Mouse (Mus musculus) forebrain, embryonic 11.5 days (tissue): Measurements from ENCODE around the gene Pde4d. TPM values are rescaled to one million over a fixed set of nuclear protein-coding genes. Genes with fewer than 3 reads are reported as not detected.

Experiments
- ATAC-seq: fragments of 200-750 bp; cut with Nextera tagmentation; replicated peaks from 2 replicates; pipeline ENCODE4 v1.8.0; 2017; ENCODE audit warnings: moderate TSS enrichment; ENCODE audit not compliant: low FRiP score
- DNase-seq: peaks from one replicate; pipeline ENCODE4 v3.0.0-alpha.2; 2017; ENCODE audit warnings: low spot score
- H3K27ac ChIP-seq: fragments of 300-500 bp; sonication (generic); 2 replicates; pipeline ENCODE4 v1.5.1; 2014; ENCODE audit warnings: low read depth, low read length
- H3K27me3 ChIP-seq: fragments of 300-500 bp; sonication (generic); 2 replicates; pipeline ENCODE4 v1.6.1; 2014; ENCODE audit warnings: mild to moderate bottlenecking, low read length, mixed read lengths; ENCODE audit not compliant: control insufficient read depth, insufficient read depth
- H3K36me3 ChIP-seq: fragments of 300-500 bp; sonication (generic); 2 replicates; pipeline ENCODE4 v1.6.1; 2014; ENCODE audit warnings: mild to moderate bottlenecking, low read length, moderate library complexity, mixed read lengths; ENCODE audit not compliant: control insufficient read depth, insufficient read depth
- H3K4me1 ChIP-seq: fragments of 300-500 bp; sonication (generic); replicated peaks from 2 replicates; pipeline ENCODE4 v1.6.1; 2014; ENCODE audit warnings: low read length, mixed read lengths; ENCODE audit not compliant: control insufficient read depth, insufficient read depth
- H3K4me2 ChIP-seq: fragments of 300-500 bp; sonication (generic); 2 replicates; pipeline ENCODE4 v1.6.1; 2014; ENCODE audit warnings: low read depth, mild to moderate bottlenecking, low read length, moderate library complexity, mixed read lengths; ENCODE audit not compliant: severe bottlenecking
- H3K4me3 ChIP-seq: fragments of 300-500 bp; sonication (generic); 2 replicates; pipeline ENCODE4 v1.5.1; 2014; ENCODE audit warnings: low read depth, low read length
- H3K9ac ChIP-seq: fragments of 300-500 bp; sonication (generic); 2 replicates; pipeline ENCODE4 v1.6.1; 2014; ENCODE audit warnings: low read length
- H3K9me3 ChIP-seq: fragments of 300-500 bp; sonication (generic); 2 replicates; pipeline ENCODE4 v1.6.1; 2016; ENCODE audit warnings: low read length, mixed read lengths; ENCODE audit not compliant: control insufficient read depth
- WGBS: fragments of 180-500 bp; shearing (Covaris S2); extraction: QIAGEN DNeasy Blood & Tissue Kit; methylation state at CpG from one replicate; pipeline ENCODE4 v1.1.7; 2014; 5-methylcytosine and 5-hydroxymethylcytosine counted together
- polyA plus RNA-seq: library from polyadenylated mRNA; unstranded; fragments of >200 nt; fragmentation: Nextera tagmentation; extraction: Ambion mirVana; gene quantifications from 2 replicates; pipeline ENCODE4 v1.2.1, GENCODE M21; 2014

Gene Pde4d
- polyA plus RNA-seq, 1 experiment from 2014 or later: 11.9 TPM

- no peak overlapping the region for H3K4me2 ChIP-seq
- no peak overlapping the region for H3K4me3 ChIP-seq
- no peak for ATAC-seq
- H3K27ac ChIP-seq: no peak overlapping the region
- H3K4me1 ChIP-seq: no peaks in the 10 kb centered on the region
- H3K36me3 ChIP-seq: no peaks in the 10 kb centered on the region
- DNase-seq: no peak
- no peak overlapping the region for H3K9ac ChIP-seq
- 92% methylated on average over 4 of the region's 4 CpGs for WGBS
- no peaks in the 10 kb centered on the region for H3K27me3 ChIP-seq
- no peaks in the 10 kb centered on the region for H3K9me3 ChIP-seq
These were observed 1338.9 kb downstream of the Pde4d start for GRCm38 (mm10) chr13:109788604-109789003.

- Histone ChIP-seq H3K36me3 (no peaks in the 10 kb centered on the region), H3K9ac (no peak overlapping the region), H3K27ac (no peak overlapping the region), H3K4me3 (no peak overlapping the region), H3K9me3 (no peaks in the 10 kb centered on the region), H3K4me2 (no peak overlapping the region), H3K4me1 (no peaks in the 10 kb centered on the region), H3K27me3 (no peaks in the 10 kb centered on the region)
- 66% methylated on average over 4 of the region's 4 CpGs for WGBS
- ATAC-seq: no peak
- no peak for DNase-seq
These were observed 1339.4 kb downstream of the Pde4d start for GRCm38 (mm10) chr13:109789151-109789550.

- no peak overlapping the region for H3K9ac ChIP-seq
- ATAC-seq: no peak
- H3K9me3 ChIP-seq: no peaks in the 10 kb centered on the region
- H3K4me1 ChIP-seq: no peaks in the 10 kb centered on the region
- no peak overlapping the region for H3K27ac ChIP-seq
- no peak for DNase-seq
- 90% methylated on average over 8 of the region's 8 CpGs for WGBS
- no peak overlapping the region for H3K4me3 ChIP-seq
- no peaks in the 10 kb centered on the region for H3K27me3 ChIP-seq
- no peaks in the 10 kb centered on the region for H3K36me3 ChIP-seq
- H3K4me2 ChIP-seq: no peak overlapping the region
These were observed 1340.4 kb downstream of the Pde4d start for GRCm38 (mm10) chr13:109790045-109790715.

- Histone ChIP-seq H3K27ac (no peak overlapping the region), H3K27me3 (no peaks in the 10 kb centered on the region), H3K9me3 (no peaks in the 10 kb centered on the region), H3K4me1 (no peaks in the 10 kb centered on the region), H3K9ac (no peak overlapping the region), H3K36me3 (no peaks in the 10 kb centered on the region), H3K4me3 (no peak overlapping the region), H3K4me2 (no peak overlapping the region)
- no peak for DNase-seq
- WGBS: 86% methylated on average over 9 of the region's 9 CpGs
- ATAC-seq: no peak
These were observed 1344.2 kb downstream of the Pde4d start for GRCm38 (mm10) chr13:109793918-109794317.

- WGBS: 79% methylated on average over 4 of the region's 4 CpGs
These were observed 1348.9 kb downstream of the Pde4d start for GRCm38 (mm10) chr13:109798651-109799050.

GRCm38 (mm10) chr13:109802201-109802600 is 1352.5 kb downstream of the Pde4d start:
- 78% methylated on average over 4 of the region's 4 CpGs for WGBS
- Histone ChIP-seq H3K36me3 (no peaks in the 10 kb centered on the region), H3K9ac (no peak overlapping the region), H3K27me3 (no peaks in the 10 kb centered on the region), H3K27ac (no peak overlapping the region), H3K4me3 (no peak overlapping the region), H3K4me2 (no peak overlapping the region), H3K4me1 (no peaks in the 10 kb centered on the region), H3K9me3 (no peaks in the 10 kb centered on the region)
- DNase-seq: no peak
- ATAC-seq: no peak

More at GRCm38 (mm10) chr13:109798651-109799050, 1348.9 kb downstream of the Pde4d start:
- no peaks in the 10 kb centered on the region for H3K4me1 ChIP-seq
- DNase-seq (no peak), ATAC-seq (no peak)
- H3K9me3 ChIP-seq: no peaks in the 10 kb centered on the region
- H3K27ac ChIP-seq: no peak overlapping the region
- H3K4me2 ChIP-seq: no peak overlapping the region
- H3K27me3 ChIP-seq: no peaks in the 10 kb centered on the region
- no peak overlapping the region for H3K4me3 ChIP-seq
- H3K36me3 ChIP-seq: no peaks in the 10 kb centered on the region
- no peak overlapping the region for H3K9ac ChIP-seq

- Histone ChIP-seq H3K4me3 (no peak overlapping the region), H3K27ac (no peak overlapping the region), H3K9me3 (no peaks in the 10 kb centered on the region), H3K4me2 (no peak overlapping the region), H3K4me1 (0 out of 2 replicates have a peak, but pooled peaks cover 2% of the 10 kb centered on the region), H3K36me3 (no peaks in the 10 kb centered on the region), H3K9ac (no peak overlapping the region), H3K27me3 (no peaks in the 10 kb centered on the region)
- WGBS: 92% methylated on average over 5 of the region's 5 CpGs
- ATAC-seq: no peak
- DNase-seq: no peak
These were observed 1356.6 kb downstream of the Pde4d start for GRCm38 (mm10) chr13:109806193-109806966.

- no peak overlapping the region for H3K4me2 ChIP-seq
- ATAC-seq (no peak), DNase-seq (no peak)
- no peaks in the 10 kb centered on the region for H3K9me3 ChIP-seq
- no peaks in the 10 kb centered on the region for H3K27me3 ChIP-seq
- H3K9ac ChIP-seq: no peak overlapping the region
- 80% methylated on average over 2 of the region's 2 CpGs for WGBS
- 0 out of 2 replicates have a peak, but pooled peaks cover 2% of the 10 kb centered on the region for H3K4me1 ChIP-seq
- no peak overlapping the region for H3K4me3 ChIP-seq
- H3K36me3 ChIP-seq: no peaks in the 10 kb centered on the region
- H3K27ac ChIP-seq: no peak overlapping the region
These were observed 1357.3 kb downstream of the Pde4d start for GRCm38 (mm10) chr13:109807036-109807435.
